Mouse (Mus musculus) heart, embryonic 12.5 days (tissue): Measurements from ENCODE around the gene Nek1. TPM values are rescaled to one million over a fixed set of nuclear protein-coding genes. Genes with fewer than 3 reads are reported as not detected.

Experiments used
- ATAC-seq: fragments of 200-750 bp; cut with Nextera tagmentation; 2 replicates; pipeline ENCODE4 v1.8.0; 2017; ENCODE audit warnings: moderate TSS enrichment, moderate library complexity; ENCODE audit not compliant: insufficient number of reproducible peaks, low FRiP score
- H3K27ac ChIP-seq: fragments of 300-500 bp; sonication (generic); 2 replicates; pipeline ENCODE4 v1.5.1; 2016; ENCODE audit warnings: mild to moderate bottlenecking, moderate library complexity; ENCODE audit not compliant: poor library complexity, severe bottlenecking
- H3K27me3 ChIP-seq: fragments of 300-500 bp; sonication (generic); replicated peaks from 2 replicates; pipeline ENCODE4 v1.6.1; 2016; ENCODE audit warnings: mild to moderate bottlenecking, moderate library complexity
- H3K36me3 ChIP-seq: fragments of 300-500 bp; sonication (generic); 2 replicates; pipeline ENCODE4 v1.6.1; 2016; ENCODE audit warnings: mild to moderate bottlenecking, moderate library complexity
- H3K4me1 ChIP-seq: fragments of 300-500 bp; sonication (generic); replicated peaks from 2 replicates; pipeline ENCODE4 v1.6.1; 2016; ENCODE audit warnings: mild to moderate bottlenecking
- H3K4me2 ChIP-seq: fragments of 300-500 bp; sonication (generic); 2 replicates; pipeline ENCODE4 v1.6.1; 2016; ENCODE audit warnings: mild to moderate bottlenecking, moderate library complexity
- H3K4me3 ChIP-seq: fragments of 300-500 bp; sonication (generic); 2 replicates; pipeline ENCODE4 v1.5.1; 2016; ENCODE audit warnings: mild to moderate bottlenecking
- H3K9ac ChIP-seq: fragments of 300-500 bp; sonication (generic); 2 replicates; pipeline ENCODE4 v1.6.1; 2016; ENCODE audit warnings: mild to moderate bottlenecking, moderate library complexity
- H3K9me3 ChIP-seq: fragments of 300-500 bp; sonication (generic); replicated peaks from 2 replicates; pipeline ENCODE4 v1.6.1; 2016; ENCODE audit warnings: mild to moderate bottlenecking, moderate library complexity
- WGBS: fragments of 180-500 bp; shearing (Covaris S2); methylation state at CpG from one replicate; pipeline ENCODE4 v1.1.7; 2016; 5-methylcytosine and 5-hydroxymethylcytosine counted together
- polyA plus RNA-seq: library from polyadenylated mRNA; unstranded; fragments of >200 nt; fragmentation: Nextera tagmentation; extraction: Ambion mirVana; gene quantifications from 2 replicates; pipeline ENCODE4 v1.2.1, GENCODE M21; 2016

Nek1 gene
- polyA plus RNA-seq, 1 experiment from 2014 or later, result 14.3 TPM

- no peak overlapping the region for H3K27ac ChIP-seq
These were observed 27.7 kb upstream of the Nek1 start for GRCm38 (mm10) chr8:60965306-60965705.

GRCm38 (mm10) chr8:60965741-60966140 is 27.3 kb upstream of the Nek1 start:
- ATAC-seq, result no peak
- peaks cover 31% of the 10 kb centered on the region for H3K4me1 ChIP-seq
- H3K36me3 ChIP-seq, result no peaks in the 10 kb centered on the region
- 44% methylated on average over 3 of the region's 3 CpGs for WGBS
- no peaks in the 10 kb centered on the region for H3K9me3 ChIP-seq
- no peak overlapping the region for H3K4me2 ChIP-seq
- H3K4me3 ChIP-seq, result no peak overlapping the region
- H3K9ac ChIP-seq, result no peak overlapping the region
- H3K27me3 ChIP-seq, result no peaks in the 10 kb centered on the region
- no peak overlapping the region for H3K27ac ChIP-seq

More at GRCm38 (mm10) chr8:60965306-60965705, 27.7 kb upstream of the Nek1 start:
- no peaks in the 10 kb centered on the region for H3K9me3 ChIP-seq
- no peaks in the 10 kb centered on the region for H3K27me3 ChIP-seq
- no peak overlapping the region for H3K4me3 ChIP-seq
- ATAC-seq, result no peak
- WGBS, result 35% methylated on average over 6 of the region's 6 CpGs
- peaks cover 31% of the 10 kb centered on the region for H3K4me1 ChIP-seq
- H3K9ac ChIP-seq, result no peak overlapping the region
- no peak overlapping the region for H3K4me2 ChIP-seq
- no peaks in the 10 kb centered on the region for H3K36me3 ChIP-seq

GRCm38 (mm10) chr8:60969091-60969490 is 23.9 kb upstream of the Nek1 start:
- whole genome bisulfite sequencing, result 28% methylated on average over 2 of the region's 2 CpGs
- Histone ChIP-seq H3K9ac (no peak overlapping the region), H3K27ac (no peak overlapping the region), H3K4me1 (peaks cover 42% of the 10 kb centered on the region), H3K4me3 (no peak overlapping the region), H3K36me3 (no peaks in the 10 kb centered on the region), H3K27me3 (no peaks in the 10 kb centered on the region), H3K4me2 (no peak overlapping the region), H3K9me3 (no peaks in the 10 kb centered on the region)
- ATAC-seq, result no peak

- no peaks in the 10 kb centered on the region for H3K9me3 ChIP-seq
- H3K27me3 ChIP-seq, result no peaks in the 10 kb centered on the region
- H3K27ac ChIP-seq, result no peak overlapping the region
- H3K36me3 ChIP-seq, result no peaks in the 10 kb centered on the region
- H3K4me3 ChIP-seq, result no peak overlapping the region
- 50% methylated on average over 4 of the region's 4 CpGs for WGBS
- no peak overlapping the region for H3K9ac ChIP-seq
- no peak overlapping the region for H3K4me2 ChIP-seq
- no peak for ATAC-seq
- H3K4me1 ChIP-seq, result peaks cover 27% of the 10 kb centered on the region
These were observed 21.2 kb upstream of the Nek1 start for GRCm38 (mm10) chr8:60971808-60972207.

GRCm38 (mm10) chr8:60973448-60973847 is 19.5 kb upstream of the Nek1 start:
- Histone ChIP-seq H3K4me2 (no peak overlapping the region), H3K27ac (no peak overlapping the region), H3K27me3 (no peaks in the 10 kb centered on the region), H3K36me3 (no peaks in the 10 kb centered on the region), H3K4me3 (no peak overlapping the region), H3K9me3 (no peaks in the 10 kb centered on the region), H3K4me1 (peaks cover 27% of the 10 kb centered on the region), H3K9ac (no peak overlapping the region)
- 39% methylated on average over 2 of the region's 2 CpGs for WGBS
- peak; percentile 58; the same call in 1 of the 2 replicates for ATAC-seq

GRCm38 (mm10) chr8:60974837-60975236 is 18.2 kb upstream of the Nek1 start:
- H3K9ac ChIP-seq, result no peak overlapping the region
- no peaks in the 10 kb centered on the region for H3K36me3 ChIP-seq
- H3K9me3 ChIP-seq, result no peaks in the 10 kb centered on the region
- peak; percentile 77; the same call in 1 of the 2 replicates for ATAC-seq
- no peak overlapping the region for H3K4me2 ChIP-seq
- H3K27ac ChIP-seq, result no peak overlapping the region
- H3K27me3 ChIP-seq, result no peaks in the 10 kb centered on the region
- 65% methylated on average over 2 of the region's 2 CpGs for WGBS
- H3K4me3 ChIP-seq, result no peak overlapping the region
- peaks cover 27% of the 10 kb centered on the region for H3K4me1 ChIP-seq

GRCm38 (mm10) chr8:60976818-60977217 is 16.2 kb upstream of the Nek1 start:
- no peak for ATAC-seq
- H3K4me1 ChIP-seq, result peaks cover 23% of the 10 kb centered on the region
- no peaks in the 10 kb centered on the region for H3K36me3 ChIP-seq
- H3K9ac ChIP-seq, result no peak overlapping the region
- H3K27ac ChIP-seq, result no peak overlapping the region
- WGBS, result 83% methylated on average over 9 of the region's 9 CpGs
- no peaks in the 10 kb centered on the region for H3K27me3 ChIP-seq
- H3K4me3 ChIP-seq, result no peak overlapping the region
- no peaks in the 10 kb centered on the region for H3K9me3 ChIP-seq
- no peak overlapping the region for H3K4me2 ChIP-seq

- ATAC-seq, result no peak
- H3K9ac ChIP-seq, result no peak overlapping the region
- 79% methylated on average over 5 of the region's 5 CpGs for WGBS
- H3K4me1 ChIP-seq, result peaks cover 12% of the 10 kb centered on the region
- H3K36me3 ChIP-seq, result no peaks in the 10 kb centered on the region
- H3K27me3 ChIP-seq, result no peaks in the 10 kb centered on the region
- H3K9me3 ChIP-seq, result no peaks in the 10 kb centered on the region
- H3K4me3 ChIP-seq, result no peak overlapping the region
- H3K4me2 ChIP-seq, result no peak overlapping the region
- H3K27ac ChIP-seq, result no peak overlapping the region
These were observed 14.5 kb upstream of the Nek1 start for GRCm38 (mm10) chr8:60978496-60978895.

GRCm38 (mm10) chr8:60981388-60981787 is 11.6 kb upstream of the Nek1 start:
- WGBS, result 18% methylated on average over 1 of the region's 1 CpGs
- Histone ChIP-seq H3K9ac (no peak overlapping the region), H3K4me2 (no peak overlapping the region), H3K4me1 (peaks cover 8% of the 10 kb centered on the region), H3K27ac (no peak overlapping the region), H3K9me3 (no peaks in the 10 kb centered on the region), H3K27me3 (no peaks in the 10 kb centered on the region), H3K36me3 (no peaks in the 10 kb centered on the region), H3K4me3 (peak overlapping the region; percentile 13; the same call in 1 of the 2 replicates)
- ATAC-seq, result no peak

GRCm38 (mm10) chr8:60982701-60983687 is 10.0 kb upstream of the Nek1 start, which contains the start of gene Clcn3:
Gene Clcn3, minus strand, starts transcription at chr8:60983300.
- Histone ChIP-seq H3K27me3 (no peaks in the 10 kb centered on the region), H3K36me3 (no peaks in the 10 kb centered on the region), H3K27ac (peak within 1 kb of the TSS; percentile 95), H3K4me2 (peak within 1 kb of the TSS; percentile 89), H3K4me3 (peak within 1 kb of the TSS; percentile 99), H3K9ac (peak within 1 kb of the TSS; percentile 97), H3K4me1 (peaks cover 8% of the 10 kb centered on the region), H3K9me3 (no peaks in the 10 kb centered on the region)
- ATAC-seq, result peak; percentile 100
- WGBS, result under 1% methylated on average over 101 of the region's 101 CpGs

- peak overlapping the region; percentile 89 for H3K4me2 ChIP-seq
- H3K9me3 ChIP-seq, result no peaks in the 10 kb centered on the region
- WGBS, result 11% methylated on average over 9 of the region's 9 CpGs
- peaks cover 5% of the 10 kb centered on the region for H3K4me1 ChIP-seq
- H3K27me3 ChIP-seq, result no peaks in the 10 kb centered on the region
- H3K9ac ChIP-seq, result peak overlapping the region; percentile 97
- H3K4me3 ChIP-seq, result peak overlapping the region; percentile 99
- ATAC-seq, result peak; percentile 65
- peak overlapping the region; percentile 95 for H3K27ac ChIP-seq
- no peaks in the 10 kb centered on the region for H3K36me3 ChIP-seq
These were observed 9.3 kb upstream of the Nek1 start for GRCm38 (mm10) chr8:60983688-60984079.
